10 mouse cellular contexts compared by ENCODE assay signal in genomic region chr3:149111529-149112439, GRCm38 (mm10).
DNase-seq lines count a peak whose midpoint lies in the region; ATAC-seq and TF ChIP-seq lines count a peak whose summit lies in the region.
"Had no signal": no experiment of that assay in that cellular context is flagged by ENCODE, and none has a peak within 500 bp of the region (broad histone marks: within the 10 kb centered on the region; RNA-seq: fewer than 3 reads in every experiment).

No protein-coding gene starts in this region.

- no peak overlapping the region for H3K9ac ChIP-seq in heart, embryonic 11.5 days (ENCODE audit: low read depth, low read length)
- no peak overlapping the region for H3K9ac ChIP-seq in MEL (ENCODE audit: control insufficient read depth, low read depth, low read length, poor library complexity, severe bottlenecking)
- no peak overlapping the region for H3K9ac ChIP-seq in kidney, postnatal 0 days (ENCODE audit: low read depth, low read length)
- H3K9ac ChIP-seq: liver, embryonic 15.5 days had no signal

- H3K4me2 ChIP-seq in heart, embryonic 11.5 days, result peak overlapping the region; percentile 32
- no peak overlapping the region for H3K4me2 ChIP-seq in kidney, postnatal 0 days (ENCODE audit: low read length)
- H3K4me2 ChIP-seq: liver, embryonic 15.5 days had no signal

- no peaks in the 10 kb centered on the region for H3K9me3 ChIP-seq in heart, embryonic 11.5 days (replicated peaks; ENCODE audit: control insufficient read depth, low read length)
- H3K9me3 ChIP-seq in MEL (replicated peaks; ENCODE audit: insufficient read depth, low read length), result no peaks in the 10 kb centered on the region
- H3K9me3 ChIP-seq in kidney, postnatal 0 days (replicated peaks; ENCODE audit: low read length), result no peaks in the 10 kb centered on the region
- H3K9me3 ChIP-seq: liver, embryonic 15.5 days had no signal

- peak; percentile 64 to 79 for TF ChIP-seq EP300 in MEL (IDR thresholded peaks at IDR 0.05; ENCODE audit: low read depth in 1 of 2, low read length in 2 of 2)

- 23% methylated on average over 19 of the region's 19 CpGs for WGBS in heart, embryonic 11.5 days (ENCODE audit: insufficient replicate concordance)
- WGBS in kidney, postnatal 0 days, result 65% methylated on average over 19 of the region's 19 CpGs

- 0 out of 2 replicates have a peak, but pooled peaks cover 2% of the 10 kb centered on the region for H3K27me3 ChIP-seq in heart, embryonic 11.5 days (ENCODE audit: control insufficient read depth, insufficient read depth, low read length)
- H3K27me3 ChIP-seq in MEL (ENCODE audit: control insufficient read depth in 1 of 2, insufficient read depth in 2 of 2, low read length in 2 of 2), result no peaks in the 10 kb centered on the region
- H3K27me3 ChIP-seq in kidney, postnatal 0 days (ENCODE audit: insufficient read depth, low read length), result no peaks in the 10 kb centered on the region
- H3K27me3 ChIP-seq: liver, embryonic 15.5 days had no signal

- TF ChIP-seq RAD21 in MEL (IDR thresholded peaks at IDR 0.05; ENCODE audit: low read depth, low read length), result no peak

- 0 out of 2 replicates have a peak, but pooled peaks have one; percentile 12 for ATAC-seq in heart, embryonic 11.5 days (replicated peaks; ENCODE audit: insufficient number of reproducible peaks, low FRiP score, low TSS enrichment)
- ATAC-seq in kidney, postnatal 0 days (replicated peaks; ENCODE audit: low FRiP score, low read depth), result 0 out of 2 replicates have a peak, but pooled peaks have one; percentile 36
- ATAC-seq in neutrophil, adult 5-6 weeks (ENCODE audit: extremely low read depth, insufficient number of reproducible peaks, low FRiP score, poor library complexity, severe bottlenecking), result peak; percentile 20; the same call in 1 of the 2 replicates
- ATAC-seq: hindbrain, postnatal 0 days had no signal

- TF ChIP-seq POLR2A in MEL (IDR thresholded peaks at IDR 0.05; ENCODE audit: control insufficient read depth in 1 of 2, insufficient read depth in 1 of 2, low read depth in 1 of 2, low read length in 2 of 2, poor library complexity in 1 of 2), result no peak

- no peak overlapping the region for H3K4me3 ChIP-seq in heart, embryonic 11.5 days (ENCODE audit: low read depth, low read length)
- H3K4me3 ChIP-seq in MEL (ENCODE audit: control insufficient read depth in 1 of 2, insufficient read depth in 1 of 2, low read depth in 2 of 2, low read length in 2 of 2), result peak overlapping the region in 1 of 2 experiments; percentile 29; a peak in 1 of 4 replicates
- no peak overlapping the region for H3K4me3 ChIP-seq in kidney, postnatal 0 days (replicated peaks; ENCODE audit: low read depth, low read length)
- H3K4me3 ChIP-seq: liver, embryonic 15.5 days had no signal

- no peak for DNase-seq in heart, adult 18-20 months
- peak; percentile 68 for DNase-seq in MEL (ENCODE audit: low read depth, low spot score)
- DNase-seq in kidney, postnatal 0 days (ENCODE audit: low spot score), result no peak
- no peak for DNase-seq in B cell, adult 2 months
- no peak for DNase-seq in gastrocnemius, adult 18-20 months (ENCODE audit: low spot score)
- no peak for DNase-seq in layer of hippocampus, postnatal 25 days (ENCODE audit: extremely low spot score in 1 of 2, low spot score in 1 of 2)

- H3K79me2 ChIP-seq in MEL (ENCODE audit: control insufficient read depth, insufficient read depth, low read length, poor library complexity), result no peaks in the 10 kb centered on the region

- no peak overlapping the region for H3K27ac ChIP-seq in heart, embryonic 11.5 days (ENCODE audit: low read depth, low read length)
- no peak overlapping the region for H3K27ac ChIP-seq in MEL (ENCODE audit: control insufficient read depth, low read depth, low read length)
- no peak overlapping the region for H3K27ac ChIP-seq in kidney, postnatal 0 days
- H3K27ac ChIP-seq: hindbrain, postnatal 0 days; liver, embryonic 15.5 days had no signal

- no peak for TF ChIP-seq CTCF in MEL (IDR thresholded peaks at IDR 0.05 in 2 of 3, conservative IDR thresholded peaks at IDR 0.05 in 1 of 3; ENCODE audit: control insufficient read depth in 1 of 3, insufficient read depth in 1 of 3, low read depth in 2 of 3, low read length in 3 of 3, poor library complexity in 1 of 3, severe bottlenecking in 1 of 3)
- TF ChIP-seq CTCF in kidney, postnatal 0 days (IDR thresholded peaks at IDR 0.05; ENCODE audit: low read depth), result no peak

- peaks cover 33% of the 10 kb centered on the region for H3K4me1 ChIP-seq in heart, embryonic 11.5 days (ENCODE audit: control insufficient read depth, insufficient read depth, low read length)
- peaks cover 7 to 16% of the 10 kb centered on the region in 2 experiments for H3K4me1 ChIP-seq in MEL (ENCODE audit: control insufficient read depth in 1 of 2, insufficient read depth in 2 of 2, low read length in 2 of 2)
- 0 out of 2 replicates have a peak, but pooled peaks cover 7% of the 10 kb centered on the region for H3K4me1 ChIP-seq in kidney, postnatal 0 days (replicated peaks; ENCODE audit: insufficient read depth, low read length)

- no peaks in the 10 kb centered on the region for H3K36me3 ChIP-seq in heart, embryonic 11.5 days (ENCODE audit: control insufficient read depth, insufficient read depth, low read length)
- H3K36me3 ChIP-seq in MEL (ENCODE audit: control insufficient read depth in 1 of 2, insufficient read depth in 2 of 2, low read length in 2 of 2), result peaks cover 0 to 8% of the 10 kb centered on the region in 2 experiments; a peak in 2 of 4 replicates
- H3K36me3 ChIP-seq in kidney, postnatal 0 days (ENCODE audit: insufficient read depth, low read length), result no peaks in the 10 kb centered on the region
- H3K36me3 ChIP-seq: liver, embryonic 15.5 days had no signal

TF ChIP-seq in MEL, 35 proteins besides CTCF, POLR2A, EP300 and RAD21:
- TF ChIP-seq RCOR1 (IDR thresholded peaks at IDR 0.05; ENCODE audit: low read depth, low read length) (peak; percentile 66), MAZ (IDR thresholded peaks at IDR 0.05; ENCODE audit: low read depth, low read length) (no peak), POLR2AphosphoS5 (IDR thresholded peaks at IDR 0.05; ENCODE audit: borderline replicate concordance, low read depth, low read length) (no peak), MYC (IDR thresholded peaks at IDR 0.05; ENCODE audit: low read depth, low read length) (0 out of 2 replicates have a peak, but pooled peaks have one; percentile 27), ZKSCAN1 (IDR thresholded peaks at IDR 0.05; ENCODE audit: low read depth, low read length) (no peak), SMC3 (IDR thresholded peaks at IDR 0.05; ENCODE audit: low read depth, low read length) (no peak), GATA1 (IDR thresholded peaks at IDR 0.05; ENCODE audit: low read depth, low read length) (peak; percentile 70), POLR2AphosphoS2 (IDR thresholded peaks at IDR 0.05; ENCODE audit: low read length) (no peak), MAX (IDR thresholded peaks at IDR 0.05; ENCODE audit: low read length) (peak; percentile 33; the same call in 1 of the 2 replicates), USF1 (IDR thresholded peaks at IDR 0.05; ENCODE audit: low read depth, low read length) (0 out of 2 replicates have a peak, but pooled peaks have one; percentile 45), MXI1 (IDR thresholded peaks at IDR 0.05; ENCODE audit: low read depth, low read length) (0 out of 2 replicates have a peak, but pooled peaks have one; percentile 27), NELFE (IDR thresholded peaks at IDR 0.05; ENCODE audit: low read depth, low read length) (no peak), ELF1 (IDR thresholded peaks at IDR 0.05; ENCODE audit: low read depth, low read length) (no peak), MEF2A (IDR thresholded peaks at IDR 0.05; ENCODE audit: extremely low read depth, insufficient replicate concordance, low read depth, low read length, poor library complexity, severe bottlenecking) (no peak), CHD2 (IDR thresholded peaks at IDR 0.05; ENCODE audit: low read length) (no peak), GABPA (IDR thresholded peaks at IDR 0.05; ENCODE audit: low read depth, low read length) (no peak), BHLHE40 (IDR thresholded peaks at IDR 0.05; ENCODE audit: borderline replicate concordance, low read depth, low read length) (peak; percentile 51; the same call in 1 of the 2 replicates), HCFC1 (IDR thresholded peaks at IDR 0.05; ENCODE audit: low read depth, low read length) (no peak), NRF1 (IDR thresholded peaks at IDR 0.05; ENCODE audit: insufficient read depth, low read depth, low read length, poor library complexity, severe bottlenecking) (no peak), KAT2A (conservative IDR thresholded peaks at IDR 0.05; ENCODE audit: low read depth, low read length) (no peak), USF2 (IDR thresholded peaks at IDR 0.05; ENCODE audit: borderline replicate concordance in 1 of 2, insufficient read depth in 1 of 2, low read depth in 1 of 2, low read length in 2 of 2) (no peak), UBTF (IDR thresholded peaks at IDR 0.05; ENCODE audit: borderline replicate concordance, insufficient read depth, low read depth, low read length) (no peak), ZMIZ1 (IDR thresholded peaks at IDR 0.05; ENCODE audit: low read depth, low read length) (no peak), TCF12 (IDR thresholded peaks at IDR 0.05; ENCODE audit: low read depth, low read length) (peak; percentile 79), CHD1 (IDR thresholded peaks at IDR 0.05; ENCODE audit: low read depth, low read length) (no peak), SIN3A (IDR thresholded peaks at IDR 0.05; ENCODE audit: low read length) (peak; percentile 53), TBP (IDR thresholded peaks at IDR 0.05; ENCODE audit: low read depth, low read length) (no peak), ZC3H11A (IDR thresholded peaks at IDR 0.05; ENCODE audit: low read depth, low read length) (no peak), E2F4 (IDR thresholded peaks at IDR 0.05; ENCODE audit: borderline replicate concordance, low read depth, low read length) (no peak), MYB (IDR thresholded peaks at IDR 0.05; ENCODE audit: low read depth, low read length) (no peak), ETS1 (IDR thresholded peaks at IDR 0.05; ENCODE audit: low read depth, low read length) (peak; percentile 83), TAL1 (IDR thresholded peaks at IDR 0.05; ENCODE audit: low read length) (no peak), MAFK (IDR thresholded peaks at IDR 0.05; ENCODE audit: borderline replicate concordance, low read depth, low read length) (peak; percentile 68; the same call in 1 of the 2 replicates), ZNF384 (IDR thresholded peaks at IDR 0.05; ENCODE audit: low read depth, low read length) (no peak), JUND (IDR thresholded peaks at IDR 0.05; ENCODE audit: low read depth, low read length) (no peak)
